In the genomic region with DNA sequence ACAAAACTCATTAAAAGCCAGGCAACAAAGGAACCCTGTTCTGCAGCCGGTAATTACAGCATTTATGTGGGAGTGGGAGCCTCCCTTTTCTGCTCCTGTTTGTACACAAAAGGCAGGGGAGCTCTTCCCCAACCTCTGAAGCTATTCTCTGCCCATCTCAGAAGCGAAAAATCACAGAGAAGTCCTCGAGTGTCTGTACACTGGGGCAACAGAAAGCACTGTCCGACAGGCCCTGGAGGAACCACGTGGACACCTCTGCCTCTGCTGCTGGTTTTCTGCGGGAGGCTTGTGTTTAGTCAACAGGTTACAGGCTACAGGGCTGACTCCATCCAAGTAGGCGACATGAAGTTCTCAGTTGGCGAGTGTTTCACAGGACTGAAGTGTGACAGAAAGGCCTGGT, we compare ENCODE assay signal across 8 mouse cellular contexts. TPM values are rescaled to one million over a fixed set of nuclear protein-coding genes. Genes with fewer than 3 reads are reported as not detected.
A peak's percentile ranks its signal among the peaks of the same experiment; 100 is the strongest.
DNase-seq lines count a peak whose midpoint lies in the region; ATAC-seq and TF ChIP-seq lines count a peak whose summit lies in the region.

No protein-coding gene starts in this region.

- no peaks in the 10 kb centered on the region for H3K27me3 ChIP-seq in lung, embryonic 14.5 days (ENCODE audit: insufficient read depth, low read length)
- H3K27me3 ChIP-seq in forebrain, embryonic 15.5 days, result no peaks in the 10 kb centered on the region
- H3K27me3 ChIP-seq in kidney, embryonic 15.5 days, result no peaks in the 10 kb centered on the region
- H3K27me3 ChIP-seq in midbrain, embryonic 15.5 days (replicated peaks), result no peaks in the 10 kb centered on the region

- TF ChIP-seq CTCF in lung, embryonic 14.5 days (IDR thresholded peaks at IDR 0.05; ENCODE audit: low read depth), result no peak

- no peaks in the 10 kb centered on the region for H3K9me3 ChIP-seq in lung, embryonic 14.5 days (ENCODE audit: low read depth, low read length)
- no peaks in the 10 kb centered on the region for H3K9me3 ChIP-seq in forebrain, embryonic 15.5 days
- no peaks in the 10 kb centered on the region for H3K9me3 ChIP-seq in kidney, embryonic 15.5 days (replicated peaks)
- no peaks in the 10 kb centered on the region for H3K9me3 ChIP-seq in midbrain, embryonic 15.5 days

- H3K4me2 ChIP-seq in lung, embryonic 14.5 days, result peak overlapping the region; percentile 82
- peak overlapping the region; percentile 26 for H3K4me2 ChIP-seq in forebrain, embryonic 15.5 days (replicated peaks)
- peak overlapping the region; percentile 82 for H3K4me2 ChIP-seq in kidney, embryonic 15.5 days
- H3K4me2 ChIP-seq in midbrain, embryonic 15.5 days, result peak overlapping the region; percentile 83

- H3K4me1 ChIP-seq in lung, embryonic 14.5 days (ENCODE audit: insufficient read depth), result peaks cover 23% of the 10 kb centered on the region
- peaks cover 15% of the 10 kb centered on the region for H3K4me1 ChIP-seq in forebrain, embryonic 15.5 days
- H3K4me1 ChIP-seq in kidney, embryonic 15.5 days, result peaks cover 64% of the 10 kb centered on the region
- H3K4me1 ChIP-seq in midbrain, embryonic 15.5 days, result peaks cover 26% of the 10 kb centered on the region

- peak overlapping the region; percentile 93 for H3K4me3 ChIP-seq in lung, embryonic 14.5 days (ENCODE audit: low read depth, low read length)
- H3K4me3 ChIP-seq in forebrain, embryonic 15.5 days, result 0 out of 2 replicates have a peak overlapping the region, but pooled peaks have one; percentile 17
- peak overlapping the region; percentile 76 for H3K4me3 ChIP-seq in kidney, embryonic 15.5 days (replicated peaks)
- peak overlapping the region; percentile 15; the same call in 1 of the 2 replicates for H3K4me3 ChIP-seq in midbrain, embryonic 15.5 days

- peak overlapping the region; percentile 54; the same call in 1 of the 2 replicates for H3K27ac ChIP-seq in lung, embryonic 14.5 days (ENCODE audit: low read depth)
- H3K27ac ChIP-seq in forebrain, embryonic 15.5 days (replicated peaks), result no peak overlapping the region
- peak overlapping the region; percentile 51; the same call in 1 of the 2 replicates for H3K27ac ChIP-seq in kidney, embryonic 15.5 days
- H3K27ac ChIP-seq in midbrain, embryonic 15.5 days, result no peak overlapping the region

- ATAC-seq in lung, embryonic 14.5 days (ENCODE audit: insufficient read depth), result no peak
- ATAC-seq in forebrain, embryonic 15.5 days (replicated peaks), result no peak
- ATAC-seq in kidney, embryonic 15.5 days (replicated peaks; ENCODE audit: low FRiP score), result no peak
- ATAC-seq in midbrain, embryonic 15.5 days (replicated peaks), result no peak

- WGBS in lung, embryonic 14.5 days, result 10% methylated on average over 8 of the region's 8 CpGs
- whole genome bisulfite sequencing in forebrain, embryonic 15.5 days, result 14% methylated on average over 8 of the region's 8 CpGs
- WGBS in kidney, embryonic 15.5 days, result 8% methylated on average over 8 of the region's 8 CpGs
- WGBS in midbrain, embryonic 15.5 days, result 36% methylated on average over 8 of the region's 8 CpGs

- H3K9ac ChIP-seq in lung, embryonic 14.5 days, result peak overlapping the region; percentile 58
- H3K9ac ChIP-seq in forebrain, embryonic 15.5 days (replicated peaks), result no peak overlapping the region
- H3K9ac ChIP-seq in kidney, embryonic 15.5 days, result peak overlapping the region; percentile 41
- no peak overlapping the region for H3K9ac ChIP-seq in midbrain, embryonic 15.5 days

- H3K36me3 ChIP-seq in lung, embryonic 14.5 days (ENCODE audit: insufficient read depth), result peaks cover 29% of the 10 kb centered on the region
- H3K36me3 ChIP-seq in forebrain, embryonic 15.5 days, result no peaks in the 10 kb centered on the region
- H3K36me3 ChIP-seq in kidney, embryonic 15.5 days, result peaks cover 25% of the 10 kb centered on the region
- H3K36me3 ChIP-seq in midbrain, embryonic 15.5 days (replicated peaks), result no peaks in the 10 kb centered on the region

- peak; percentile 47 for DNase-seq in lung, embryonic 14.5 days
- DNase-seq in lung, postnatal 4 days, result no peak
- no peak for DNase-seq in urinary bladder, adult 2 months (ENCODE audit: low spot score)
- DNase-seq in adrenal gland, postnatal 25 days, result no peak
- DNase-seq in cerebellum, adult 9-10 months, result no peak

RNA-seq across cellular contexts. Expression of a gene that starts 2.1 kb away (rescaled TPM):
- polyA plus RNA-seq in lung, embryonic 14.5 days (2014; fragmentation: Nextera tagmentation; extraction: Ambion mirVana), result 72.6 and 74.7 TPM in 2 replicates
- polyA plus RNA-seq in forebrain, embryonic 15.5 days (2015; fragmentation: Nextera tagmentation; extraction: Ambion mirVana), result 14.4 and 16.9 TPM in 2 replicates
- 62.1 and 63.1 TPM in 2 replicates for polyA plus RNA-seq in kidney, embryonic 15.5 days (2015; fragmentation: Nextera tagmentation; extraction: Ambion mirVana)
- 18.0 TPM in 2 replicates for polyA plus RNA-seq in midbrain, embryonic 15.5 days (2015; fragmentation: Nextera tagmentation; extraction: Ambion mirVana)
- polyA plus RNA-seq in urinary bladder, adult 2 months (2012; rRNA removed), result 42.6 and 46.0 TPM in 2 replicates
- total RNA-seq in adrenal gland, postnatal 25 days (2021), result 52.2 and 56.2 TPM in 2 replicates

Comparison
In these comparisons a context has a peak if more than half of its experiments do, and no peak if none do; other contexts are left out.
1. H3K27ac ChIP-seq: peak in lung, embryonic 14.5 days (single experiment) and kidney, embryonic 15.5 days (single experiment); none in forebrain, embryonic 15.5 days (single experiment) and midbrain, embryonic 15.5 days (single experiment).
2. H3K4me2 ChIP-seq: peak in every context shown above with its lines; median percentile 83 in midbrain, embryonic 15.5 days; 82 in lung, embryonic 14.5 days; 82 in kidney, embryonic 15.5 days; 26 in forebrain, embryonic 15.5 days.
3. H3K4me3 ChIP-seq: peak in every context shown above with its lines; median percentile 93 in lung, embryonic 14.5 days; 76 in kidney, embryonic 15.5 days; 17 in forebrain, embryonic 15.5 days; 15 in midbrain, embryonic 15.5 days.
4. H3K9ac ChIP-seq: peak in lung, embryonic 14.5 days (single experiment) and kidney, embryonic 15.5 days (single experiment); none in forebrain, embryonic 15.5 days (single experiment) and midbrain, embryonic 15.5 days (single experiment).